ENCODE assay signal across 9 mouse cellular contexts in genomic region chr19:10413701-10414242, GRCm38 (mm10). TPM values are rescaled to one million over a fixed set of nuclear protein-coding genes. Genes with fewer than 3 reads are reported as not detected.
DNase-seq lines count a peak whose midpoint lies in the region; ATAC-seq and TF ChIP-seq lines count a peak whose summit lies in the region.
"Had no signal": no experiment of that assay in that cellular context is flagged by ENCODE, and none has a peak within 500 bp of the region (broad histone marks: within the 10 kb centered on the region; RNA-seq: fewer than 3 reads in every experiment).

No protein-coding gene starts in this region.

- H3K4me3 ChIP-seq in lung, embryonic 16.5 days (ENCODE audit: low read length): no peak overlapping the region
- H3K4me3 ChIP-seq in lung, postnatal 0 days (ENCODE audit: low read depth, low read length): no peak overlapping the region
- peak overlapping the region; percentile 38 for H3K4me3 ChIP-seq in forebrain, embryonic 13.5 days
- peak overlapping the region; percentile 19 for H3K4me3 ChIP-seq in stomach, embryonic 14.5 days (ENCODE audit: low read depth, low read length)

- H3K9me3 ChIP-seq in lung, embryonic 16.5 days (ENCODE audit: control insufficient read depth, low read length): no peaks in the 10 kb centered on the region
- no peaks in the 10 kb centered on the region for H3K9me3 ChIP-seq in lung, postnatal 0 days (ENCODE audit: low read length)
- H3K9me3 ChIP-seq in forebrain, embryonic 13.5 days (replicated peaks): no peaks in the 10 kb centered on the region
- no peaks in the 10 kb centered on the region for H3K9me3 ChIP-seq in stomach, embryonic 14.5 days (ENCODE audit: control insufficient read depth, low read depth, low read length)

- H3K36me3 ChIP-seq in lung, embryonic 16.5 days (ENCODE audit: control insufficient read depth, insufficient read depth, low read length): no peaks in the 10 kb centered on the region
- H3K36me3 ChIP-seq in lung, postnatal 0 days (ENCODE audit: insufficient read depth, low read length): no peaks in the 10 kb centered on the region
- H3K36me3 ChIP-seq in forebrain, embryonic 13.5 days (ENCODE audit: poor library complexity, severe bottlenecking): 0 out of 2 replicates have a peak, but pooled peaks cover 5% of the 10 kb centered on the region
- H3K36me3 ChIP-seq in stomach, embryonic 14.5 days (ENCODE audit: control insufficient read depth, insufficient read depth, low read length): no peaks in the 10 kb centered on the region

- H3K4me2 ChIP-seq in lung, embryonic 16.5 days (ENCODE audit: low read depth, low read length): peak overlapping the region; percentile 41
- no peak overlapping the region for H3K4me2 ChIP-seq in lung, postnatal 0 days (replicated peaks; ENCODE audit: low read depth, low read length)
- H3K4me2 ChIP-seq in forebrain, embryonic 13.5 days: peak overlapping the region; percentile 60
- H3K4me2 ChIP-seq in stomach, embryonic 14.5 days (replicated peaks; ENCODE audit: low read depth, low read length): peak overlapping the region; percentile 44

- TF ChIP-seq EP300 in lung, postnatal 0 days (IDR thresholded peaks at IDR 0.05): no peak

- H3K9ac ChIP-seq in lung, embryonic 16.5 days (ENCODE audit: low read length): no peak overlapping the region
- no peak overlapping the region for H3K9ac ChIP-seq in lung, postnatal 0 days (replicated peaks; ENCODE audit: low read depth)
- peak overlapping the region; percentile 50; the same call in 1 of the 2 replicates for H3K9ac ChIP-seq in forebrain, embryonic 13.5 days
- no peak overlapping the region for H3K9ac ChIP-seq in stomach, embryonic 14.5 days (replicated peaks; ENCODE audit: low read depth, low read length)

- H3K4me1 ChIP-seq in lung, embryonic 16.5 days (replicated peaks; ENCODE audit: control insufficient read depth, insufficient read depth, low read length): peaks cover 14% of the 10 kb centered on the region
- no peaks in the 10 kb centered on the region; the same call in 1 of the 2 replicates for H3K4me1 ChIP-seq in lung, postnatal 0 days (ENCODE audit: insufficient read depth, low read depth, low read length)
- H3K4me1 ChIP-seq in forebrain, embryonic 13.5 days: peaks cover 44% of the 10 kb centered on the region
- H3K4me1 ChIP-seq in stomach, embryonic 14.5 days (ENCODE audit: control insufficient read depth, insufficient read depth, low read length): 0 out of 2 replicates have a peak, but pooled peaks cover 9% of the 10 kb centered on the region

- TF ChIP-seq CTCF in lung, postnatal 0 days (IDR thresholded peaks at IDR 0.05): no peak

- no peak overlapping the region for H3K27ac ChIP-seq in lung, embryonic 16.5 days (ENCODE audit: low read length)
- H3K27ac ChIP-seq in lung, postnatal 0 days (ENCODE audit: low read length): no peak overlapping the region
- peak overlapping the region; percentile 86 for H3K27ac ChIP-seq in forebrain, embryonic 13.5 days
- no peak overlapping the region for H3K27ac ChIP-seq in stomach, embryonic 14.5 days (ENCODE audit: low read length)

- no peak for DNase-seq in lung, postnatal 0 days (ENCODE audit: low spot score)
- DNase-seq in kidney, postnatal 14 days: peak; percentile 36
- no peak for DNase-seq in urinary bladder, postnatal 10 days (ENCODE audit: low spot score)
- no peak for DNase-seq in urinary bladder, postnatal 4 days (ENCODE audit: low spot score in 2 of 2)
- DNase-seq: right cerebral cortex, postnatal 25 days had no signal

- 1% methylated on average over 17 of the region's 19 CpGs for WGBS in lung, embryonic 16.5 days
- WGBS in lung, postnatal 0 days: 2% methylated on average over 15 of the region's 19 CpGs
- WGBS in forebrain, embryonic 13.5 days: 0% methylated on average over 17 of the region's 19 CpGs
- WGBS in stomach, embryonic 14.5 days: under 1% methylated on average over 19 of the region's 19 CpGs

- H3K27me3 ChIP-seq in lung, embryonic 16.5 days (ENCODE audit: control insufficient read depth, insufficient read depth, low read depth, low read length): no peaks in the 10 kb centered on the region; the same call in 1 of the 2 replicates
- no peaks in the 10 kb centered on the region for H3K27me3 ChIP-seq in lung, postnatal 0 days (replicated peaks; ENCODE audit: insufficient read depth, low read length)
- no peaks in the 10 kb centered on the region for H3K27me3 ChIP-seq in forebrain, embryonic 13.5 days
- H3K27me3 ChIP-seq in stomach, embryonic 14.5 days (ENCODE audit: control insufficient read depth, insufficient read depth, low read length): no peaks in the 10 kb centered on the region

- peak; percentile 64; the same call in 1 of the 2 replicates for ATAC-seq in lung, embryonic 16.5 days (ENCODE audit: low read depth)
- no peak for ATAC-seq in lung, postnatal 0 days
- ATAC-seq in forebrain, embryonic 13.5 days: peak; percentile 93
- peak; percentile 84 for ATAC-seq in stomach, embryonic 14.5 days (ENCODE audit: insufficient number of reproducible peaks, insufficient read depth, low FRiP score, low read depth)
- no peak for ATAC-seq in activated CD4-positive, CD25-positive, alpha-beta regulatory T cell, adult 4 months

RNA-seq across cellular contexts. Expression of gene Syt7, which starts 24.9 kb away (rescaled TPM):
- 0.75 and 0.82 TPM in 2 replicates for polyA plus RNA-seq in lung, embryonic 16.5 days (2015; fragmentation: Nextera tagmentation; extraction: Ambion mirVana)
- polyA plus RNA-seq in lung, postnatal 0 days (2015; fragmentation: Nextera tagmentation; extraction: Ambion mirVana): 1.4 and 3.0 TPM in 2 replicates
- polyA plus RNA-seq in forebrain, embryonic 13.5 days (2015; fragmentation: Nextera tagmentation; extraction: Ambion mirVana): 4.4 and 5.0 TPM in 2 replicates
- 1.2 and 1.6 TPM in 2 replicates for polyA plus RNA-seq in stomach, embryonic 14.5 days (2014; fragmentation: Nextera tagmentation; extraction: Ambion mirVana)
- under 1 TPM in 1 of 2 experiments, not detected in 1; 0.05 TPM for polyA plus RNA-seq in activated CD4-positive, CD25-positive, alpha-beta regulatory T cell, adult 4 months (2017; shearing (Covaris generic))

RNA-seq across cellular contexts. Expression of gene Lrrc10b, which starts 43.5 kb away (rescaled TPM):
- 0.52 and 0.73 TPM in 2 replicates for polyA plus RNA-seq in lung, embryonic 16.5 days (2015; fragmentation: Nextera tagmentation; extraction: Ambion mirVana)
- polyA plus RNA-seq in lung, postnatal 0 days (2015; fragmentation: Nextera tagmentation; extraction: Ambion mirVana): 3.7 and 3.9 TPM in 2 replicates
- 0.25 and 0.40 TPM in 2 replicates for polyA plus RNA-seq in forebrain, embryonic 13.5 days (2015; fragmentation: Nextera tagmentation; extraction: Ambion mirVana)
- polyA plus RNA-seq in stomach, embryonic 14.5 days (2014; fragmentation: Nextera tagmentation; extraction: Ambion mirVana): 0.42 and 0.66 TPM in 2 replicates
- not detected for polyA plus RNA-seq in activated CD4-positive, CD25-positive, alpha-beta regulatory T cell, adult 4 months (2017; shearing (Covaris generic))

Comparison
In these comparisons a context has a peak if more than half of its experiments do, and no peak if none do; other contexts are left out.
1. ATAC-seq: peak in lung, embryonic 16.5 days (single experiment), forebrain, embryonic 13.5 days (single experiment) and stomach, embryonic 14.5 days (single experiment); none in lung, postnatal 0 days (single experiment) and activated CD4-positive, CD25-positive, alpha-beta regulatory T cell, adult 4 months (single experiment).
2. H3K4me3 ChIP-seq: peak in forebrain, embryonic 13.5 days (single experiment) and stomach, embryonic 14.5 days (single experiment); none in lung, embryonic 16.5 days (single experiment) and lung, postnatal 0 days (single experiment).